Mouse (Mus musculus) mature B cell (primary cell): Measurements from ENCODE around the gene Necap2.

Experiments used
- in situ Hi-C: fragments of 300-500 bp; cut with MboI; formaldehyde crosslinking; loops from 2 replicates; pipeline ENCODE4 v1.14.3; 2019

Necap2 gene

DNA sequence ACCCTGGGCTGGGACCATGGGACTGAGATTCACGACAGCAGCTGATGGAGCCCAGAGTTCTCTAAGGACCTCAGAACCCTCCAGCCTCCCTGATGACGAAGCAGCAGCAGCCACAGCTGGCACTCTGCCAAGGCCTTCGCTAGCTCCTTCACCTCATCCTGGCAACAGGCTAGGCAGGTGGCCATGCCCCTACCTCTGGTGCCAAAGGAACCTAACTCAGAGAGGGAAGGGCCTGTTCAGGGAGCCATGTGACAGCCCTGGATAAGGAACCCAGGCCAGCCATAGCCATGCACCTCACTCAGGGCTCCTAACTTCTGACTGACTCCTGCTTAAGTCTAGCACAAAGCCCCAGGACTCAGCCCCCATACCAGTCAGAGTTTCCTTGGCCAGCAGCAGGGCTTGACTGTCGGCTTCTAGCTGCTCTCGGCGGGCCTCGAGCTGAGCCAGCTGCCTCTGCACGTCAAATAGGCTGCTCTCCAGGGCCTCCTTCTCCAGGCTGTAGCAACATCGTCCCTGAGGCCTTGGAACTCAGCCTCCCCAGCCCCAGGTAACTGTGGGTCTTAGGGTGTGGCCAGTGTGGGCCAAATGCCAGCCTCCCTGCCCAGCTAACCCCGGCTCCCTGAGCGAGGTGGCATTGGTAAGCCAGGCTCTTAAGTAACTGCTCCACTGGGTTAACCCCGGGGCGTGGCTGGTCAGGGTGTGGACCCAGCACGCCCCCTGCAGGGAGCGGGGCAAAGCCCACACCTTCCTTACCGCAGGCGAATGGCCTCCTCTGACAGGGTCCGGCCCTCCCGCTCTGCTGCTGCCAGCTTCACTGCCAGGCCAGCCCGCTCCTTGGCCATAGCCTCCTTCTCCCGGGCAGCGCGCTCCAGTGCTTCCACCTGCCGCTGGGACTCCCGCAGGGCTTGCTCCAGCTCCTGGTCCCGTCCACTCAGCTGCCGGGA lies 44.3 kb downstream of the Necap2 start:
- in situ Hi-C loops = loop anchor here (10.0 kb wide), 1 partner anchor 129 kb away; the partner anchor contains the start of gene Padi2

DNA sequence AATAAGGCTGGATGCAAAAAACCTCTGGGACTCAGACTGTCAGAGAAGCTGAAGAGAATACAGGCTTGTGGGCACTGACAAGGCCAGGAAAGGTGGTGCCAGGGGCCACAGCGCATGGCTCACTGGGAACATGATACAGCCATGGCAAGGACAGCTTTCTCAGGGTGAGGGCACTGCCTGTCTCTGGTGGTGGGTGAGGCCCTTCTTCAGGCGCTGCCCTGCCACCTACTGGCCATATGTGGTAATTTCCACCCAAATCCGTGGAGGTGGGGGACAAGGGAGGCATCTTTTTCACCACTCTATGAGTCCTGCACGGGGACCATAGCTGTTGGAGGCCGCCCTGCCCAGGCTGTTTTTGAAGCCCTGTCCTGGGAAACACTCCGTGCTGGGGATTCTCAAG lies 46.4 kb downstream of the Necap2 start:
- in situ Hi-C loops = loop anchor here (10.0 kb wide), 1 partner anchor 127 kb away; the partner anchor contains the start of gene Padi2

DNA sequence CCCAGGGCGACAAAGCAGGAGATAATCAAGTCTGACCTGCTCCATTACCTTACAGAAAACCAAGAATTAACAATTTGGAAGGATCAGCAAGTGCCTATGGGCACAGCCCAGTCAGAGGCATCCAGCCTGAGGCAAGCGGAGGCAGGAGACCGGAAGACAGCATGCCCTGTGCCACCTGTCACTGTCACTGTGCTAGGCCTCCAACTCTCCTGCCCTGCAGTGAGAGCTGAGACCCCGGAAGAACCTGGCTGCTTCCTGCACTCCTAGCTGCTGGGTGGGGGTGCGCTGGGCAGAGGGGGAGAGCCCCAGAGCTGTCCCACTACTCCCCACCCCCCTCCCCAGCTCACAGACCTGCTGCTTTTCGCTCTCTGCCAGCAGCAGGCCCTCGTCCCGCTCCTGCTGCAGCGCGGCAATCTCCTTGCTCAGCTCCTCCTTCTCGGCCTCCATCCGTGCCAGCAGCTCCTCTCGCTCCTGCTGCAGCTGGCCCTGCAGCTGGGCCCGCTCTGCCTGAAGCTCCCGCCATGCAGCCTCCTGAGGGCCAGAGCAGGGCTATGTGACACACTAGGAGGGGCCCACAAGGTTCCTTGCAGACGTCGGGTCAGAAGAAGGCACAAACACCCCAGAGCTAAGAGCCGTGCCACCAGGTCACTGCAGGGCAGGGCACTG lies 47.5 kb downstream of the Necap2 start:
- in situ Hi-C loops = loop anchor here (10.0 kb wide), 1 partner anchor 126 kb away; the partner anchor contains the start of gene Padi2

DNA sequence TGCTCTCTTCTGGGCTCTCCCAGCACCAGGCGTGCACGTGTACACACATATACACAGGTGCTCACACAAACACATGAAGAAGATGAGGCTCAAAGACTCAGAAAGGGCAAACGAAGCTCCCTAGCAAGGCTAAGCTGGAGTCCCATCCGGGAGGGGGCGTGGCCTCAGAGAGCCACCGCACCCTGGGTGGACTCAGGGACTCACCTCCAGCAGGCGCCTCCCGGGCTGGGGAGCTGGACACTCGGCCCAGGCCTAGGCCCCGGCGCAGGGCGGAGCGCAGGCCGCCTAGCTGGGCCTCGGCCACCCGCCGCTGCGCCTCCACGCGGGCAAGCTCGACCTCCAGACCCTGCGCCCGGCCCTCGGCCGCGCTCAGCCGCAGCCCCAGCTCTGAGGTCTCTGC lies 53.2 kb downstream of the Necap2 start:
- in situ Hi-C loops = no loop called here

DNA sequence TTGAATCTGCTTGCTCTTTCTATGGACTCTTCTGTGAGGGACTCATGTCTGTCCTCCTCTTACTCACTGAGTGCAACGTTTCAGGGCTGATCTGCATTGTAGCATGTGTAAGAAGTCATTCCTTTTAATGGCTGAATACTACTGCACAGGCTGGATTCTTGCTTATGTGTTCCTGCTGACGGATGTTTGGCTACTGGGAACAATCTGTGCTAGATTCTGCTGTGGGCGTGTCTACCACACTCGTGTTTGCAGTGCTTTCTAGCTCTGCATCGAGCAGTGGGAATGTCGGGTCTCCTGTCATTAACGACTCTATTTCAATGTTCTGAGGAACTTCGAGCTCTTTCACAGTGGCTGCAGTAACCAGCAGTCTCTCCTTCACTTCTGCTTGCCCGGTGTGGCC lies 54.1 kb downstream of the Necap2 start:
- in situ Hi-C loops = no loop called here

DNA sequence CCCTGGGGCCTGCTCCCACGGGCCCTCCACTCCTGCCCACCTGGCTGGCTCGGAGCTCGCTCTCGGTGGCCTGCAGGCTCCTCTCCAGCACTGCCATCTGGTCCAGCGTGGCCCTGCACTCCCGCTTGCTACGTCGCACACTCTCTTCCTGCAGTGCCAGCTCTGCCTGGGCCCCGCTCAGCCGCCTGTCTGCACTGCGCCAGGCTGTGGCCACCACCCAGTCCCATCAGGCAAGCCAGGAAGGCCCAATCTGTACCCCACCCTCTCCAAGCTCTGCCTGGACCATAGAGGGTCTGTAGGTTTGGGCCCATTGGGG lies 56.6 kb downstream of the Necap2 start:
- in situ Hi-C loops = no loop called here

DNA sequence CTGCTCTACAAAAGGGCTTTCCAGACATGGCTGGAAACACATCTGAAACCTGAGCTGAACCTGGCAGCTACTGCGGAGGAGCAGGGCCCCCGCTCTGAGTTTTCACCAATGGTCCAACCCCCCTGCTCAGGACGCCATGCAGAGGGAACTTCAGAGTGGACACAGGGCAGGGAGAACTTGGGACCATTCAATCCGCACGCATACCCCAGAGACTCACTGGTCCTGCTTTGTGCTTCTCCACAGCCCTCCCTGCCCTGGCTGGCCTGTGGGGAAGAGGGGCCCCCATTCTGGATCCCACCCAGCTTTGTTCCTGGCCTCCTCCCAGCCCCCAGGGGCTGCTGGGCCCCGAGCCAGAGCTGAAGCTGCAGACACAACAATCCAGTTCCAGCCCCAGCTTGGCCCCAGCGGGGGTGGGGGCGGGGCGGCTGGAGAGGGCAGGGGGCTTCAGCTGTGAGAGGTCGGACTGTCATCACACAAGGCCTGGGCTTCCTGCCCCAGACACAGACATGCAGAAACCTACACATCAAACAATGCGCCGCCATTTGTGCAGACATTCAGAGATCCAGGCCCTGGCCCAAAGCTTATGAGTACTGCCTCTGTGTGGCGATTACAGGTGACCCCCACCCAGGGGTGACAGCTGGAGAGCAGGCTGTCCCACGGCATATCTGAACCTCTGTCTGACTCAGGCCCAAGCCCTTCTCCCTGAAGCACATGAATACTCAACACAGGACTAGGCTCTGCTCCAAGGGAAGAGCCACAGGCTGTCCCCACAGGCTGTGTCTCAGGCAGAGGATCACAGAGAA lies 57.1 kb downstream of the Necap2 start:
- in situ Hi-C loops = no loop called here

DNA sequence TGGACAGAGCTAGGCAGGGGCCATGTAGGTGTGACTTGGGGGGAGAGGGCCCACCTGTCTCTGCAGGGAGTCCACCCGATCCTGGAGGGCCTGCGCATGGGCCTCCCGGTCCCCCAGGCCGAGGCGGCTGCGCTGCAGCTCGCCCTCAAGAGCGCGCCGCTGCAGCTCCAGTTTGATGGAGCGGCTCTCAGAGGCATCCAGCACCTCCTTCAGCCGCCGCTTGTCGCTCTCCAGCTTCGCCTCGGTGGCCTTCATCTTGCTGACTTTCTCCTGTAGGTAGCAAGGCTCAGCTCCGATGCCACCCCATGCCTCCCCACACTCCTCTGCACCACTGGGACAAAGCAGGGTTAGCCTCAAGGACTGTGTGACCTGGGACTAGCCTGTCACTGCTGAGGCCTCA lies 57.9 kb downstream of the Necap2 start:
- in situ Hi-C loops = no loop called here

DNA sequence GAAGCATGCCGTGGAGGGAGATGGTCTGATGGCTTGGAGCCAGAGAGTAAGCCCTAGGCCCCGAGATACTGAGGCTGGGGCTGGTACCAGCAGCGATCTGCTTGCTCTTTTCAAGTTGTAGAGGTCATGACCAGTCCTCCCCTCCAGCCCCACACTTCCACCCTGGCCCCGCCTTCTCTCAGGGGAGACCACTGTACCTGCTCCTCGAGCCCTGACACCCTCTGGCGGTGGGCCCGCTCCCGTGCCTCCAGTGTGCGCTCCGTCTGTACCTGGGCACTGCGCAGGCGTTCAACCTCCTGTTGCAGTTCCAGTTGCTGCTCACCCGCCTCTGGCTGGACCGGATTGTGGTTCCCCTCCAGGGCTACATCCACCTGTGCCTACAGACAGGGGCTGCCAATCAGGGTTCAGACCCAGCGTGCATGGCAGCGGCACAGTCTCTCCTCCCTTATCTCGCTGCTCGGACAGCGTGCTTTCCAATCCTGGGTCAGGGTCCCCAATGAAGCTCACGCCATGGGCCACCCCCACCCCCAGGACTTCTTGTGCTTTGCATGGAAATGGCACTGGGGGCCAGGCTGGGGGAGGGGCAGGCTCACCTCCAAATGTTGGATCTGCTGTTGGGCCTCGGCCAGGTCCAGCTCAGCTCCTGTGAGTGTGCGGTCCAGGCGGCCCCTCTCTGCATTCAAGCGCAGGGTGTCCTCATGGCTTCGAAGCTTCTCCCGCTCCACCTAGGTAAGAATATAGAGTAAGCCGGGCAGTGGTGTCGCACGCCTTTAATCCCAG lies 60.3 kb downstream of the Necap2 start:
- in situ Hi-C loops = no loop called here
